Comparison of ENCODE assay signal across 8 mouse cellular contexts in genomic region chr8:87662307-87662771, GRCm38 (mm10).
DNase-seq lines count a peak whose midpoint lies in the region; ATAC-seq and TF ChIP-seq lines count a peak whose summit lies in the region.

No protein-coding gene starts in this region.

- TF ChIP-seq CTCF in heart, postnatal 0 days (IDR thresholded peaks at IDR 0.05; ENCODE audit: low read depth) = no peak

- H3K9ac ChIP-seq in kidney, embryonic 16.5 days (replicated peaks; ENCODE audit: low read length) = peak overlapping the region; percentile 55
- no peak overlapping the region for H3K9ac ChIP-seq in heart, postnatal 0 days (replicated peaks; ENCODE audit: low read depth, low read length)
- H3K9ac ChIP-seq in midbrain, embryonic 11.5 days (ENCODE audit: low read length) = peak overlapping the region; percentile 14; the same call in 1 of the 2 replicates

- H3K4me1 ChIP-seq in kidney, embryonic 16.5 days (ENCODE audit: insufficient read depth, low read length) = peaks cover 39% of the 10 kb centered on the region
- H3K4me1 ChIP-seq in heart, postnatal 0 days (ENCODE audit: control insufficient read depth, insufficient read depth) = peaks cover 17% of the 10 kb centered on the region; the same call in 1 of the 2 replicates
- peaks cover 39% of the 10 kb centered on the region for H3K4me1 ChIP-seq in midbrain, embryonic 11.5 days (ENCODE audit: control insufficient read depth, insufficient read depth, low read length)

- 12% methylated on average over 27 of the region's 27 CpGs for WGBS in kidney, embryonic 16.5 days
- 14% methylated on average over 27 of the region's 27 CpGs for WGBS in heart, postnatal 0 days
- under 1% methylated on average over 27 of the region's 27 CpGs for WGBS in midbrain, embryonic 11.5 days

- no peaks in the 10 kb centered on the region for H3K36me3 ChIP-seq in kidney, embryonic 16.5 days (ENCODE audit: insufficient read depth, low read length)
- no peaks in the 10 kb centered on the region for H3K36me3 ChIP-seq in heart, postnatal 0 days (replicated peaks; ENCODE audit: control insufficient read depth, insufficient read depth, low read length)
- no peaks in the 10 kb centered on the region for H3K36me3 ChIP-seq in midbrain, embryonic 11.5 days (ENCODE audit: control insufficient read depth, insufficient read depth, low read length)

- no peaks in the 10 kb centered on the region for H3K9me3 ChIP-seq in kidney, embryonic 16.5 days (ENCODE audit: low read length)
- H3K9me3 ChIP-seq in heart, postnatal 0 days (replicated peaks; ENCODE audit: control insufficient read depth, low read length) = no peaks in the 10 kb centered on the region
- no peaks in the 10 kb centered on the region for H3K9me3 ChIP-seq in midbrain, embryonic 11.5 days (ENCODE audit: control insufficient read depth, low read length)

- no peak for TF ChIP-seq EP300 in heart, postnatal 0 days (IDR thresholded peaks at IDR 0.05; ENCODE audit: low read depth)

- peak overlapping the region; percentile 40 for H3K4me3 ChIP-seq in kidney, embryonic 16.5 days (ENCODE audit: low read length)
- peak overlapping the region; percentile 35 for H3K4me3 ChIP-seq in heart, postnatal 0 days (ENCODE audit: low read depth, low read length)
- peak overlapping the region; percentile 9 for H3K4me3 ChIP-seq in midbrain, embryonic 11.5 days (ENCODE audit: low read depth, low read length)

- H3K27ac ChIP-seq in kidney, embryonic 16.5 days (ENCODE audit: low read length) = 0 out of 2 replicates have a peak overlapping the region, but pooled peaks have one; percentile 17
- no peak overlapping the region for H3K27ac ChIP-seq in heart, postnatal 0 days (ENCODE audit: low read depth)
- H3K27ac ChIP-seq in midbrain, embryonic 11.5 days (ENCODE audit: low read depth, low read length) = no peak overlapping the region

- no peak for ATAC-seq in kidney, embryonic 16.5 days (ENCODE audit: low FRiP score, low TSS enrichment)
- no peak for ATAC-seq in heart, postnatal 0 days (ENCODE audit: insufficient read depth, low read depth)
- no peak for ATAC-seq in midbrain, embryonic 11.5 days (ENCODE audit: low FRiP score)

- no peak for DNase-seq in kidney, adult 11 months
- DNase-seq in cerebellum, postnatal 14 days = peak; percentile 59 to 67
- no peak for DNase-seq in heart, postnatal 0 days (ENCODE audit: low spot score)
- peak; percentile 93 for DNase-seq in midbrain, embryonic 11.5 days (ENCODE audit: low spot score, missing footprints)
- no peak for DNase-seq in ovary, postnatal 10 days (ENCODE audit: low spot score)
- DNase-seq in ovary, postnatal 14 days (ENCODE audit: low spot score) = no peak
- no peak for DNase-seq in thymus, postnatal 25 days

- H3K27me3 ChIP-seq in kidney, embryonic 16.5 days (ENCODE audit: insufficient read depth, low read length) = peaks cover 19% of the 10 kb centered on the region; the same call in 1 of the 2 replicates
- peaks cover 59% of the 10 kb centered on the region for H3K27me3 ChIP-seq in heart, postnatal 0 days (ENCODE audit: control insufficient read depth, insufficient read depth, low read length)
- peaks cover 18% of the 10 kb centered on the region for H3K27me3 ChIP-seq in midbrain, embryonic 11.5 days (ENCODE audit: control insufficient read depth, insufficient read depth, low read length)

- peak overlapping the region; percentile 63 for H3K4me2 ChIP-seq in kidney, embryonic 16.5 days (replicated peaks; ENCODE audit: low read depth, low read length)
- H3K4me2 ChIP-seq in heart, postnatal 0 days (ENCODE audit: low read depth, low read length) = peak overlapping the region; percentile 51
- peak overlapping the region; percentile 41 for H3K4me2 ChIP-seq in midbrain, embryonic 11.5 days

Comparison
In these comparisons a context has a peak if more than half of its experiments do, and no peak if none do; other contexts are left out.
1. DNase-seq: peak in cerebellum, postnatal 14 days (2 of 2) and midbrain, embryonic 11.5 days (single experiment); none in kidney, adult 11 months (single experiment), heart, postnatal 0 days (single experiment), ovary, postnatal 10 days (single experiment), ovary, postnatal 14 days (single experiment) and thymus, postnatal 25 days (single experiment).
2. Peak in every context shown above with its lines, with median percentiles within 50 percentile points of each other: H3K4me2 ChIP-seq and H3K4me3 ChIP-seq.